Comparison of ENCODE assay signal across 9 mouse cellular contexts in the genomic region with DNA sequence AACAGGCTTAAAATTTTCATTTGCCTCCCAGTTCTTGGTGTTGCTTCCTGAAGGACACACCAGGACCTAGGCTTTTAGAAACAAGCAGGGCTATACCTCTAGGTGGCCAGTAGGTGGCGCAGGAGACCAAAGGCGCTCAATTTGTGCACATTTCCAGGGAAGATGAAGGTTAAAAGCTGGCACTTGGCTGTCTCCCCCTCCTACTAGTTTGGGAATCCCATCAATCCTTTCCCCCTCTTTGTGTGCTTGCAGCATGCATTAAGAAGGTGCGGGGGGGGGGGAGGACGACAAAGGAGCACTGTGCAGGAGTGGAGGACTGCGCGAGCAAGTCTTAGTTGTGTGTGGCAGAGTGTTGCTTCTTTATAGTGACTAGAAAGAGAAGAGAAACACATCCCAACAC. TPM values are rescaled to one million over a fixed set of nuclear protein-coding genes. Genes with fewer than 3 reads are reported as not detected.
DNase-seq lines count a peak whose midpoint lies in the region; ATAC-seq and TF ChIP-seq lines count a peak whose summit lies in the region.
"Had no signal": no experiment of that assay in that cellular context is flagged by ENCODE, and none has a peak within 500 bp of the region (broad histone marks: within the 10 kb centered on the region; RNA-seq: fewer than 3 reads in every experiment).

No protein-coding gene starts in this region.

- peaks cover 4% of the 10 kb centered on the region for H3K36me3 ChIP-seq in kidney, adult 2 months (ENCODE audit: control insufficient read depth, insufficient read depth, low read length)
- H3K36me3 ChIP-seq in kidney, embryonic 14.5 days (ENCODE audit: control insufficient read depth, insufficient read depth, low read length): peaks cover 38% of the 10 kb centered on the region
- H3K36me3 ChIP-seq in liver, adult 2 months (ENCODE audit: control insufficient read depth, insufficient read depth, low read length): no peaks in the 10 kb centered on the region
- peaks cover 24% of the 10 kb centered on the region; the same call in 1 of the 2 replicates for H3K36me3 ChIP-seq in neural tube, embryonic 12.5 days

- H3K4me2 ChIP-seq in kidney, embryonic 14.5 days (replicated peaks; ENCODE audit: low read depth, low read length): no peak overlapping the region
- peak overlapping the region; percentile 12; the same call in 1 of the 2 replicates for H3K4me2 ChIP-seq in neural tube, embryonic 12.5 days (replicated peaks)
- H3K4me2 ChIP-seq: limb, embryonic 15.5 days had no signal

- no peak overlapping the region for H3K9ac ChIP-seq in kidney, embryonic 14.5 days (ENCODE audit: low read depth, low read length)
- no peak overlapping the region for H3K9ac ChIP-seq in liver, adult 2 months (ENCODE audit: low read depth, low read length)
- H3K9ac ChIP-seq in neural tube, embryonic 12.5 days: no peak overlapping the region
- H3K9ac ChIP-seq: limb, embryonic 15.5 days had no signal

- no peak for TF ChIP-seq POLR2A in kidney, adult 2 months (IDR thresholded peaks at IDR 0.05; ENCODE audit: low read depth, low read length)
- no peak for TF ChIP-seq POLR2A in liver, adult 2 months (IDR thresholded peaks at IDR 0.05; ENCODE audit: extremely low read depth, insufficient read depth, low read length)

- WGBS in kidney, adult 2 months: 29% methylated on average over 6 of the region's 6 CpGs
- WGBS in kidney, embryonic 14.5 days: 30% methylated on average over 6 of the region's 6 CpGs
- WGBS in liver, adult 2 months: 34% methylated on average over 6 of the region's 6 CpGs
- 3% methylated on average over 6 of the region's 6 CpGs for WGBS in neural tube, embryonic 12.5 days

- H3K27me3 ChIP-seq in kidney, adult 2 months (replicated peaks; ENCODE audit: control insufficient read depth, insufficient read depth, low read length): no peaks in the 10 kb centered on the region
- no peaks in the 10 kb centered on the region for H3K27me3 ChIP-seq in kidney, embryonic 14.5 days (ENCODE audit: control insufficient read depth, insufficient read depth, low read length)
- H3K27me3 ChIP-seq in liver, adult 2 months (ENCODE audit: control insufficient read depth, insufficient read depth, low read length): no peaks in the 10 kb centered on the region
- no peaks in the 10 kb centered on the region for H3K27me3 ChIP-seq in neural tube, embryonic 12.5 days (replicated peaks)
- H3K27me3 ChIP-seq: limb, embryonic 15.5 days had no signal

- TF ChIP-seq CTCF in kidney, adult 2 months (conservative IDR thresholded peaks at IDR 0.05; ENCODE audit: insufficient read depth, insufficient read length, low read depth, low read length): peak; percentile 98
- peak; percentile 81 for TF ChIP-seq CTCF in liver, adult 2 months (IDR thresholded peaks at IDR 0.05; ENCODE audit: low read depth, low read length)

- no peak overlapping the region for H3K4me3 ChIP-seq in kidney, adult 2 months (ENCODE audit: insufficient read depth, low read depth, low read length)
- no peak overlapping the region for H3K4me3 ChIP-seq in kidney, embryonic 14.5 days (ENCODE audit: low read length)
- no peak overlapping the region for H3K4me3 ChIP-seq in liver, adult 2 months (ENCODE audit: insufficient read depth, low read depth, low read length)
- H3K4me3 ChIP-seq in neural tube, embryonic 12.5 days: no peak overlapping the region
- H3K4me3 ChIP-seq: limb, embryonic 15.5 days had no signal

- DNase-seq in kidney, adult 2 months: peak; percentile 81
- DNase-seq in adrenal gland, postnatal 25 days: peak; percentile 81
- peak; percentile 82 for DNase-seq in embryo, embryonic 9.5 days (ENCODE audit: extremely low spot score)
- DNase-seq in heart, postnatal 14 days: peak; percentile 80 to 83
- peak; percentile 46 for DNase-seq in liver, adult 2 months (ENCODE audit: extremely low read depth, low read depth, low spot score)
- DNase-seq in thymus, postnatal 14 days: peak; percentile 48

- no peaks in the 10 kb centered on the region; the same call in 1 of the 2 replicates for H3K4me1 ChIP-seq in kidney, adult 2 months (ENCODE audit: control insufficient read depth, insufficient read depth, low read length)
- H3K4me1 ChIP-seq in kidney, embryonic 14.5 days (ENCODE audit: control insufficient read depth, insufficient read depth, low read length): no peaks in the 10 kb centered on the region
- H3K4me1 ChIP-seq in liver, adult 2 months (ENCODE audit: control insufficient read depth, insufficient read depth, low read length): peaks cover 1% of the 10 kb centered on the region; the same call in 1 of the 2 replicates
- peaks cover 30% of the 10 kb centered on the region for H3K4me1 ChIP-seq in neural tube, embryonic 12.5 days

- no peak overlapping the region for H3K27ac ChIP-seq in kidney, adult 2 months (ENCODE audit: insufficient read depth, low read depth, low read length)
- no peak overlapping the region for H3K27ac ChIP-seq in kidney, embryonic 14.5 days (ENCODE audit: low read depth, low read length)
- H3K27ac ChIP-seq in liver, adult 2 months (replicated peaks; ENCODE audit: insufficient read depth, low read depth, low read length): no peak overlapping the region
- H3K27ac ChIP-seq in neural tube, embryonic 12.5 days: no peak overlapping the region
- H3K27ac ChIP-seq: limb, embryonic 15.5 days had no signal

- no peaks in the 10 kb centered on the region for H3K9me3 ChIP-seq in kidney, embryonic 14.5 days (ENCODE audit: control insufficient read depth, low read length)
- H3K9me3 ChIP-seq in neural tube, embryonic 12.5 days: no peaks in the 10 kb centered on the region
- H3K9me3 ChIP-seq: limb, embryonic 15.5 days had no signal

- intact Hi-C loops in heart, postnatal 14 days (cut with DNase I): loop anchor here (1.0 to 5.0 kb wide), 4 partner anchors 409 to 959 kb away; no protein-coding TSS in a partner anchor

- ATAC-seq in kidney, embryonic 14.5 days (ENCODE audit: low FRiP score, low TSS enrichment): no peak
- peak; percentile 46; the same call in 1 of the 2 replicates for ATAC-seq in neural tube, embryonic 12.5 days (ENCODE audit: low FRiP score, low read depth)

- no peaks in the 10 kb centered on the region for H3K79me2 ChIP-seq in liver, adult 2 months (ENCODE audit: control insufficient read depth, insufficient read depth, low read length)

RNA-seq across cellular contexts. Expression of a gene that starts 8.8 kb away (rescaled TPM):
- polyA plus RNA-seq in kidney, adult 2 months (2012; rRNA removed): 229 and 273 TPM in 2 replicates
- polyA plus RNA-seq in kidney, embryonic 14.5 days (2014; fragmentation: Nextera tagmentation; extraction: Ambion mirVana): 56.4 and 61.4 TPM in 2 replicates
- 49.9 and 57.5 TPM in 2 replicates for total RNA-seq in adrenal gland, postnatal 25 days (2021)
- total RNA-seq in heart, postnatal 14 days (2021): 100 to 1,000 TPM; 139 to 161 TPM
- 2.2 and 3.0 TPM in 2 replicates for total RNA-seq in liver, adult 2 months (2014; rRNA removed)
- 2.4 and 5.7 TPM in 2 replicates for polyA plus RNA-seq in liver, adult 2 months (2012; rRNA removed)
- 128 and 150 TPM in 2 replicates for polyA plus RNA-seq in neural tube, embryonic 12.5 days (2016; fragmentation: Nextera tagmentation; extraction: Ambion mirVana)

RNA-seq across cellular contexts. Expression of a gene that starts 41.6 kb away (rescaled TPM):
- 12.6 and 13.5 TPM in 2 replicates for polyA plus RNA-seq in kidney, adult 2 months (2012; rRNA removed)
- 148 and 171 TPM in 2 replicates for polyA plus RNA-seq in kidney, embryonic 14.5 days (2014; fragmentation: Nextera tagmentation; extraction: Ambion mirVana)
- 2.6 and 5.9 TPM in 2 replicates for total RNA-seq in adrenal gland, postnatal 25 days (2021)
- 1 to 10 TPM; 1.1 to 1.3 TPM for total RNA-seq in heart, postnatal 14 days (2021)
- 500 and 747 TPM in 2 replicates for total RNA-seq in liver, adult 2 months (2014; rRNA removed)
- 223 and 1,009 TPM in 2 replicates for polyA plus RNA-seq in liver, adult 2 months (2012; rRNA removed)
- 410 and 431 TPM in 2 replicates for polyA plus RNA-seq in neural tube, embryonic 12.5 days (2016; fragmentation: Nextera tagmentation; extraction: Ambion mirVana)

Comparison
In these comparisons a context has a peak if more than half of its experiments do, and no peak if none do; other contexts are left out.
1. RNA of a gene that starts 41.6 kb away (polyA plus RNA-seq): 223 to 1,009 TPM in liver, adult 2 months, 410 to 431 TPM in neural tube, embryonic 12.5 days and 148 to 171 TPM in kidney, embryonic 14.5 days; 12.6 to 13.5 TPM in kidney, adult 2 months; every median in the first group is over 10 times any median in the second.
2. Peak in every context shown above with its lines, with median percentiles within 50 percentile points of each other: DNase-seq.